Mouse (Mus musculus) liver, adult 2 months (tissue): ENCODE results near the gene S1pr1. TPM values are rescaled to one million over a fixed set of nuclear protein-coding genes. Genes with fewer than 3 reads are reported as not detected.
A peak's percentile ranks its signal among the peaks of the same experiment; 100 is the strongest.

Experiments
- DNase-seq: peaks from one replicate; pipeline ENCODE4 v3.0.0-alpha.2; 2011; ENCODE audit warnings: low read depth, low spot score; ENCODE audit errors: extremely low read depth
- H3K27ac ChIP-seq: fragments of 200-500 bp; replicated peaks from 2 replicates; pipeline ENCODE4 v1.5.1; 2012; ENCODE audit warnings: low read depth, mild to moderate bottlenecking, control low read depth, inconsistent platforms, low read length; ENCODE audit not compliant: insufficient read depth
- H3K27me3 ChIP-seq: fragments of 200-500 bp; 2 replicates; pipeline ENCODE4 v1.6.1; 2012; ENCODE audit warnings: mild to moderate bottlenecking, moderate library complexity, low read length, inconsistent platforms; ENCODE audit not compliant: control insufficient read depth, insufficient read depth
- H3K36me3 ChIP-seq: fragments of 200-500 bp; 2 replicates; pipeline ENCODE4 v1.6.1; 2012; ENCODE audit warnings: low read length, inconsistent platforms; ENCODE audit not compliant: control insufficient read depth, insufficient read depth
- H3K4me1 ChIP-seq: fragments of 200-500 bp; 2 replicates; pipeline ENCODE4 v1.6.1; 2011; ENCODE audit warnings: low read length; ENCODE audit not compliant: control insufficient read depth, insufficient read depth
- H3K4me3 ChIP-seq: fragments of 200-500 bp; 2 replicates; pipeline ENCODE4 v1.5.1; 2011; ENCODE audit warnings: low read depth, mild to moderate bottlenecking, control low read depth, low read length, moderate library complexity; ENCODE audit not compliant: insufficient read depth
- H3K79me2 ChIP-seq: fragments of 200-500 bp; 2 replicates; pipeline ENCODE4 v1.6.1; 2012; ENCODE audit warnings: inconsistent platforms, mild to moderate bottlenecking, low read length, moderate library complexity; ENCODE audit not compliant: control insufficient read depth, insufficient read depth
- H3K9ac ChIP-seq: fragments of 200-500 bp; 2 replicates; pipeline ENCODE4 v1.6.1; 2012; ENCODE audit warnings: low read depth, mild to moderate bottlenecking, control low read depth, inconsistent platforms, low read length
- CTCF ChIP-seq: fragments of 200-500 bp; IDR thresholded peaks from 2 replicates; pipeline ENCODE4 v1.5.1; 2011; ENCODE audit warnings: low read depth, low read length, control low read depth
- POLR2A ChIP-seq: fragments of 200-500 bp; IDR thresholded peaks from 2 replicates; pipeline ENCODE4 v1.6.1; 2011; ENCODE audit warnings: low read length, control low read depth; ENCODE audit not compliant: insufficient read depth; ENCODE audit errors: extremely low read depth
- WGBS: fragments of 180-500 bp; shearing (Covaris S2); methylation state at CpG from one replicate; pipeline ENCODE4 v1.1.7; 2018; 5-methylcytosine and 5-hydroxymethylcytosine counted together
- polyA plus RNA-seq: library from polyadenylated mRNA; depleted of rRNA; stranded (reverse); fragments of >200 nt; gene quantifications from 2 replicates; pipeline ENCODE4 v1.2.3, GENCODE M21; 2012
- total RNA-seq: library from RNA; depleted of rRNA; stranded (reverse); fragments of >200 nt; gene quantifications from 2 replicates; pipeline ENCODE4 v1.2.3, GENCODE M21; 2014

Gene S1pr1
- total and polyA plus RNA-seq, 2 experiments: 21.5 to 95.7 TPM

DNA sequence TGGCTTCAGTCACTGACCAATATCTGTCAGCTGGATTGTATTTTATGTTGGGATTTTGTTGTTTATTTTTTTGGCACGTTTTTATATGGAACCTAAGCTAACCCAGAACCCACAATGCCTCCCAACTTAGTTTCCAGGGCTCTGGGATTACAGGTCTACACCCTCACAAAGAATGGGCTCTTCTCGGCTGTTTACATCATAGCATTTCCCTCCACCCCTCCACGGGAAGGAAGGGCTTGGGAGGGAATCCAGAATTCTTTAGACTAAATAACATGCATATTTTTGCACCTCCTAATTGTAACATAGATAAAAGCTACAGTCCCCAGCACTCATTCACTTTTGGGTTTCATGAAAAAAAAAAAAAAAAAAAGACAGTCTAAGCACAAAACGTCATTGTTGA is 22.0 kb downstream of the S1pr1 start:
- Histone ChIP-seq H3K9ac (no peak overlapping the region), H3K79me2 (no peaks in the 10 kb centered on the region), H3K27me3 (no peaks in the 10 kb centered on the region), H3K4me3 (no peak overlapping the region), H3K4me1 (peaks cover 2% of the 10 kb centered on the region; the same call in 1 of the 2 replicates), H3K36me3 (no peaks in the 10 kb centered on the region; the same call in 1 of the 2 replicates), H3K27ac (no peak overlapping the region)
- 51% methylated on average over 4 of the region's 4 CpGs for WGBS
- TF ChIP-seq CTCF: no peak
- no peak for TF ChIP-seq POLR2A
- no peak for DNase-seq

DNA sequence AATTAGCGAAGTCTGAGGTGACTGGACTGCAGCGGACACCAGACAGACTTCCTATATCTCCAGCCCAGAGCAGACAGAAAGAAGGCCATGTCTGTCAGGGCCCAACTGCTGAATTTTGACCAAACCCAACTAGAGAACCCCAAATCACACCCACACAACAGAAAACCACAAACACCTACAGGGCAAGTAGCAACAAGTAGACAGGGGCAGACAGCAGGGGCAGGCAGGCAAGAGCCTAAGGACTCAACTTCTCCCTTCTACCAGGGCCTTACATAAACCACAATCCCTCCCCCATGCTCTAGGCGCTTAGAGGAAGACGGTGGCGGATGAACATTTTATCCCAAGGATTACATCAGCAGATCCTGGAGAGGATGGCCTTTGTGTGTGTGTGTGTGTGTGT is 22.5 kb downstream of the S1pr1 start:
- no peak overlapping the region for H3K27ac ChIP-seq
- no peak for TF ChIP-seq POLR2A
- TF ChIP-seq CTCF: no peak

DNA sequence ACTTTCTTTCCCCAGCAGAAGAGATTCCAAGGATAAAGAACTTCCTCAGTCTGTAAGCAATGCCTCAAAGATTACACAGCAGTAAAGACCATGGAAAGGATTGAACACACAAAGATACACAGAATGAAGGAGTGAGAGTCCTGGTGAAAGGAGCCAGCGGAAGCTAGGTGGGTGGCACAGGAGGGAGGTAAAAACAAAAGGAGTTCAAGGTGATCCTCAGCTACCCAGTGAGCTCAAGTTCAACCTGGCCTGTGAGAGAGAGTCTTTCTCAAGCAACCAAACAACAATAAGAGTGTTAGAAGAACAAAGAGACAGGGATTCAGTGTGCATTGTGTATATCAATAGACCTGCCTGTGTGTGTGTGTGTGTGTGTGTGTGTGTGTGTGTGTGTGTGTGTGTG is 25.0 kb downstream of the S1pr1 start:
- no peak for TF ChIP-seq POLR2A
- no peak for TF ChIP-seq CTCF
- no peak for DNase-seq
- WGBS: 100% methylated on average over 1 of the region's 1 CpGs
- Histone ChIP-seq H3K36me3 (no peaks in the 10 kb centered on the region), H3K9ac (no peak overlapping the region), H3K4me1 (peaks cover 2% of the 10 kb centered on the region; the same call in 1 of the 2 replicates), H3K27me3 (no peaks in the 10 kb centered on the region), H3K4me3 (no peak overlapping the region), H3K27ac (0 out of 2 replicates have a peak overlapping the region, but pooled peaks have one; percentile 7), H3K79me2 (no peaks in the 10 kb centered on the region)

More for the DNA sequence above, 22.5 kb downstream of the S1pr1 start:
- no peaks in the 10 kb centered on the region; the same call in 1 of the 2 replicates for H3K36me3 ChIP-seq
- 85% methylated on average over 5 of the region's 5 CpGs for WGBS
- no peak overlapping the region for H3K4me3 ChIP-seq
- no peaks in the 10 kb centered on the region for H3K79me2 ChIP-seq
- no peaks in the 10 kb centered on the region for H3K27me3 ChIP-seq
- H3K4me1 ChIP-seq: peaks cover 2% of the 10 kb centered on the region; the same call in 1 of the 2 replicates
- no peak overlapping the region for H3K9ac ChIP-seq
- DNase-seq: no peak

DNA sequence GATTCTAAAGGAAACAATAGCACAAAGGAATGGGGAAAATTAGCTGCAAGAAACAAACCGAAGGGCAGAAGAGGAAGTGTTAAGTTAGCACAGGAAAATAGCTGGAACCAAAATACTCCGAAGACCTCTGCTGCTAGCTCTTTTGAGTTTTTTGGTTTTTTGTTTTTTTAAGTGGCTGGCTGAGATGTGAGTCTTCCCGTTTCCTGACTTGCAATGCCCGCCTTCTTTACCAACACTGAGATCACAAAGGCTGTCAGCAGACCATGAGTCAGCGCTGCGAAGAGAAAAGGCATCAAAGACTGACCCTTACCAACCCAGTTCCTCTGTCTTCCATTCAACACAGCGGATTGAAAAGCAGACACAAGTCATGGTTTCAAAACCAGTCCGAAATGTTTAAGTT is 25.5 kb downstream of the S1pr1 start:
- Histone ChIP-seq H3K4me1 (peaks cover 2% of the 10 kb centered on the region; the same call in 1 of the 2 replicates), H3K9ac (no peak overlapping the region), H3K27ac (0 out of 2 replicates have a peak overlapping the region, but pooled peaks have one; percentile 7), H3K4me3 (no peak overlapping the region), H3K27me3 (no peaks in the 10 kb centered on the region), H3K79me2 (no peaks in the 10 kb centered on the region), H3K36me3 (no peaks in the 10 kb centered on the region)
- WGBS: 63% methylated on average over 8 of the region's 8 CpGs
- DNase-seq: peak; percentile 28
- no peak for TF ChIP-seq CTCF
- no peak for TF ChIP-seq POLR2A

DNA sequence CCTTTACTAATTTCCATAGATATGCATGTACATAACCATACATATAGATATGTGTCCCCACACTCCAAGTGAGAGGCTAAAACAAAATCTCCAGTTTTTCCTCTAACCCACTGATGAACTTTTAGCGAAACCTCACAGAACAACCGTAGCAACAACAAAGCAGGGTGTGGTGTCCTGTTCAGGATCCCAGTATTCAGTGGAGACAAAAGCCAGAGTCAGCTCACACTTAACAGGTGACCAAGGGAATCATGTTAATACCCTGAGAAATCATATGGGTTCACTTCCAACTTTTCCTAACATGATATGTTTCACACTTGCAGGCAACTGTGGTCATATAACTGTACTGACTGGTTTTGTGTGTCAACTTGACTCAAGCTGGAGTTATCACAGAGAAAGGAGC is 27.1 kb downstream of the S1pr1 start:
- Histone ChIP-seq H3K4me1 (peaks cover 2% of the 10 kb centered on the region; the same call in 1 of the 2 replicates), H3K4me3 (no peak overlapping the region), H3K36me3 (no peaks in the 10 kb centered on the region), H3K79me2 (no peaks in the 10 kb centered on the region), H3K9ac (no peak overlapping the region), H3K27me3 (no peaks in the 10 kb centered on the region), H3K27ac (no peak overlapping the region)
- TF ChIP-seq POLR2A (no peak), CTCF (no peak)
- 89% methylated on average over 2 of the region's 2 CpGs for WGBS
- DNase-seq: no peak

DNA sequence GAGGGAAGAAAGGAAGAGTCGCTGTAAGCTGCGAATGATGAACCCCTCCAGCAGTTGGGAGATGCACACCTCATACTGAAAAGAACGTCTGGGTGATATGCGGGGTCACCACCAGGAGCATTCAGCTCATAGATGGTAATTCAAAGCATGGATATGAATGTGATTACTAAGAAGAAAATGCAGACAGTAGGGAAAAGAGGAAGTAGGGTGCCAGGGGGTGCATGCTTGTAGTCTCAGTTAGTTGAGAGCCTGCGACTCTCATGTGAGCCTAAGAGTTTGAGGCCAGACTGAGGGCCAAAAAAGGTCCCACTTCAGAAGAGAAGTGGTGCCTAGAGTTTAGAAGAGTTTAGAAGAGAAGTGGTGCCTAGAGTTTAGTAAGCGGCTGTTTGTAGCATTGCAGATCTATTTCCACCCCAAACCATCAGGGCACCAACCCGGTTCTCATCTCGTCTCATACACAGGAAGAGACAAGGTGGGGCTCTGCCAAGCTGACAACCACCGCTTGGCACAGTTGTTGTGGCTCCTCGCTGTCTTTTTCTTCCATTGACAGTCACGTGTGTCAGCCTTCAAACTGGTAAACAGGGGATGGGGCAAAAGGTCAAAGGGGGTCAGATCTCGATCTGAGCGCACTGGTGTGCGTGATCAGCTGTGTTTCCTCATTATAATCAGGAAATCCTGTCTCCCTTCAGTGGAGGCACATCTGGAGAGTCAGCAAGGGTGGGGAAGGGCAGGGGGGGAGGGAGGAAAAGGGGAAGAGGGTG is 32.4 kb downstream of the S1pr1 start:
- WGBS: 43% methylated on average over 14 of the region's 14 CpGs

More for the DNA sequence above, 32.4 kb downstream of the S1pr1 start:
- Histone ChIP-seq H3K27me3 (no peaks in the 10 kb centered on the region), H3K27ac (no peak overlapping the region), H3K36me3 (no peaks in the 10 kb centered on the region), H3K4me3 (no peak overlapping the region), H3K9ac (no peak overlapping the region), H3K4me1 (peaks cover 3% of the 10 kb centered on the region; the same call in 1 of the 2 replicates), H3K79me2 (no peaks in the 10 kb centered on the region)
- DNase-seq: peak; percentile 46
- no peak for TF ChIP-seq POLR2A
- TF ChIP-seq CTCF: no peak
